Mouse (Mus musculus): ENCODE data around the gene Fam173a. TPM values are rescaled to one million over a fixed set of nuclear protein-coding genes. Genes with fewer than 3 reads are reported as not detected.

Fam173a gene
- polyA plus RNA-seq, 1 experiment from 2014 or later: 91.8 TPM

DNA sequence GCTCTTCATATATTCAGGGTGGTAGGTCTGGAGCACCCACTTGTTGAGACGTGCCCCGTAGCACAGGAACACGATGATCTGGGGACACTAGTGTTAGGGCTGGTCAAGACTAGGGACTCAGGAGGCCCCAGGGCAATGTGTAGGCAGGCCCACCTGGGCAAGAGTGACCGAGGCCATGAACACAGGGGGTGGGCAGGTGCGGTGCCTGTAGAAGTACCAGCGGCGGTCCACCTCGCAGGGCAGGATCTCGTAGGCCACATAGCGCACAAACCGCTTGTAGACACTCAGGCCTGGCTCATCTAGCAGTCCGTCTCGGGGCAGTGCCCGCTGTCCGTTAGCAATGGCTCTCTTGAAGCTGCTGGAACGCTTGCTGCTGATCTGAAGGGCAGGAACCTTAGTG is 43.1 kb upstream of the Fam173a start:
- H3K27ac ChIP-seq (ENCODE audit: low read length): no peak overlapping the region
- no peak overlapping the region for H3K4me3 ChIP-seq (ENCODE audit: low read depth, low read length)
- no peaks in the 10 kb centered on the region for H3K9me3 ChIP-seq (replicated peaks; ENCODE audit: control insufficient read depth, low read length, poor library complexity, severe bottlenecking)
- peak overlapping the region; percentile 71 for H3K4me2 ChIP-seq (ENCODE audit: low read length)
- ATAC-seq: no peak
- peak overlapping the region; percentile 81; the same call in 1 of the 2 replicates for H3K9ac ChIP-seq (ENCODE audit: low read depth, low read length)
- H3K36me3 ChIP-seq (ENCODE audit: control insufficient read depth, insufficient read depth, low read length): peaks cover 30% of the 10 kb centered on the region
- 93% methylated on average over 16 of the region's 16 CpGs for WGBS
- H3K27me3 ChIP-seq (ENCODE audit: control insufficient read depth, insufficient read depth, low read depth, low read length): no peaks in the 10 kb centered on the region
- peaks cover 58% of the 10 kb centered on the region for H3K4me1 ChIP-seq (ENCODE audit: control insufficient read depth, insufficient read depth, low read length)

DNA sequence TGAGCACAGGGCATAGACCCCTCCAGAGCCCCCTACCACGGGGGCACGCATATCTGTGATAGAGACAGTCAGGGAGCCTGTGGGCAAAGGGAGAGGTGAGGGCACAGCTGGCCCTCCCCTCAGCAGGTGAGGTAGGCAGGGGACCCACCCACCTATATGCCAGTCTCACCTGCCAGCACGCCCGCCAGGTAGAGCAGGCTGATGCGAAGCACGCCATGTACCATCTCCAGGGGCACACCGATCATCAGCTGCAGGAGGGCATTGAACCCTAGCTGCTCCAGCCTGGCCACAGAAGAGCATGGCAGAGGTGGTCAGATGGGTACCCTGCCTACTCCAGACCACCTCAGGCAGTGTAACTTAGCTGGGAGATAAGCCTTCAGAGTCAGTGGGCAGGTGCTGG is 42.6 kb upstream of the Fam173a start:
- Histone ChIP-seq H3K9me3 (replicated peaks; ENCODE audit: control insufficient read depth, low read length, poor library complexity, severe bottlenecking) (no peaks in the 10 kb centered on the region), H3K4me1 (ENCODE audit: control insufficient read depth, insufficient read depth, low read length) (peaks cover 62% of the 10 kb centered on the region), H3K4me3 (ENCODE audit: low read depth, low read length) (no peak overlapping the region), H3K4me2 (ENCODE audit: low read length) (peak overlapping the region; percentile 91), H3K9ac (ENCODE audit: low read depth, low read length) (no peak overlapping the region), H3K27ac (ENCODE audit: low read length) (no peak overlapping the region), H3K27me3 (ENCODE audit: control insufficient read depth, insufficient read depth, low read depth, low read length) (no peaks in the 10 kb centered on the region), H3K36me3 (ENCODE audit: control insufficient read depth, insufficient read depth, low read length) (peaks cover 30% of the 10 kb centered on the region)
- no peak for ATAC-seq
- 97% methylated on average over 7 of the region's 7 CpGs for WGBS

DNA sequence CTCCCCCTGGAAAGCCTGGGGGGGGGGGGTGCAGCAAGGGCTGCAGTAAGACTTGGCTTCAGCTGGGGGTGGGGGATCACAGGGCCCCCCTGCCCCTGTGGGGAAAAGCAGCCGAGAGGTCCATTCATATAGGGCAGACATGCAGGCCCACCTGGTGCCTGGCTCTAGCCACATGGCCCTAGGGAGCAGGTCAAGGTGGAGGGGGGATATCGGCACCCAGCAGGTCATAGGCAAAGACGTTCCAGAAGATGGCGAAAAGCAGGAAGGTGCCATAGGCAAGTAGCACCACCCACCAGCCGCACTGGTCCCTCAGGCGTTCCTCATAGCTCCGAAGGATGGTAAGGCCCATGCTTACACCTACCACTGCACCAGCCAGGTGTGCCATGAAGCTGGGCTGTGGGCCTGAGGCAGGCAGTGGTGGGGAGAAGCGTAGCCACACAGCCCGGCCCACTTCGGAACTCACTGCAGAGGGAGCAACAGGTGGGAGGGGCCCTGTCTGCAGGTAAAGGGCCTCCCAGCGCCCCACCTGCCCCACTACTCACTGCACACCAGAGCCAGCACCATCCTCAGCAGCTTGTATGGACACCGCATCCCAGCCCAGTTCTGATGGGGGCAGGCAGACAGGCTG is 42.0 kb upstream of the Fam173a start:
- H3K9me3 ChIP-seq (replicated peaks; ENCODE audit: control insufficient read depth, low read length, poor library complexity, severe bottlenecking): no peaks in the 10 kb centered on the region
- no peak overlapping the region for H3K27ac ChIP-seq (ENCODE audit: low read length)
- H3K4me3 ChIP-seq (ENCODE audit: low read depth, low read length): peak overlapping the region; percentile 4; the same call in 1 of the 2 replicates
- H3K36me3 ChIP-seq (ENCODE audit: control insufficient read depth, insufficient read depth, low read length): peaks cover 28% of the 10 kb centered on the region
- 90% methylated on average over 12 of the region's 12 CpGs for WGBS
- H3K4me1 ChIP-seq (ENCODE audit: control insufficient read depth, insufficient read depth, low read length): peaks cover 67% of the 10 kb centered on the region
- no peak for ATAC-seq
- no peaks in the 10 kb centered on the region for H3K27me3 ChIP-seq (ENCODE audit: control insufficient read depth, insufficient read depth, low read depth, low read length)
- peak overlapping the region; percentile 84; the same call in 1 of the 2 replicates for H3K9ac ChIP-seq (ENCODE audit: low read depth, low read length)
- peak overlapping the region; percentile 91 for H3K4me2 ChIP-seq (ENCODE audit: low read length)

- Histone ChIP-seq H3K36me3 (ENCODE audit: control insufficient read depth, insufficient read depth, low read length) (peaks cover 24% of the 10 kb centered on the region), H3K4me2 (ENCODE audit: low read length) (peak overlapping the region; percentile 91), H3K27me3 (ENCODE audit: control insufficient read depth, insufficient read depth, low read depth, low read length) (no peaks in the 10 kb centered on the region), H3K4me1 (ENCODE audit: control insufficient read depth, insufficient read depth, low read length) (peaks cover 70% of the 10 kb centered on the region), H3K9me3 (replicated peaks; ENCODE audit: control insufficient read depth, low read length, poor library complexity, severe bottlenecking) (no peaks in the 10 kb centered on the region), H3K4me3 (ENCODE audit: low read depth, low read length) (peak overlapping the region; percentile 78), H3K9ac (ENCODE audit: low read depth, low read length) (peak overlapping the region; percentile 84), H3K27ac (ENCODE audit: low read length) (peak overlapping the region; percentile 97)
- no peak for ATAC-seq
- WGBS: 61% methylated on average over 6 of the region's 6 CpGs
These were observed 41.4 kb upstream of the Fam173a start for GRCm38 (mm10) chr17:25833961-25834594.

DNA sequence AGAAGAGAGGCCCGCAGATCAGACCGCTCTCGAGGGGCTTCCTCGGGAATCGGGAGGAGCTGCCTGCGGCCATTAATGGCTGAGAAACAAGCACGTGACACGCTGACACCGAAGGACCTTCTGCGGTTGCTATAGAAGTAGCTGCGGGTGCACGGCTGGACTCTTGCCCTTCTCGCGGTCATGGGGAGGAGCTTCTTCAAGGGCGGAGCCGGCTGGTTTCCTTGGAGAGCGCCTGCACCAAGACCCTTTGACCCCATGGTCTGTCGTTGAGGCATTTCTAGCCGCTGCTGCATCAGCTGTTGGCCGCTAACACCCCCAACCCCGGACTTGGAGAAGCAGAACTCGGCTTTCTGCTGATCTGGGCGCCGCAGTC is 40.6 kb upstream of the Fam173a start, which contains the start of gene Stub1:
Gene Stub1 (minus strand): TSS at position 114 of the 373 bp plus-strand sequence.
- Histone ChIP-seq H3K9me3 (replicated peaks; ENCODE audit: control insufficient read depth, low read length, poor library complexity, severe bottlenecking) (no peaks in the 10 kb centered on the region), H3K27me3 (ENCODE audit: control insufficient read depth, insufficient read depth, low read depth, low read length) (no peaks in the 10 kb centered on the region), H3K27ac (ENCODE audit: low read length) (peak within 1 kb of the TSS; percentile 97), H3K4me2 (ENCODE audit: low read length) (peak within 1 kb of the TSS; percentile 91), H3K36me3 (ENCODE audit: control insufficient read depth, insufficient read depth, low read length) (peaks cover 20% of the 10 kb centered on the region), H3K4me1 (ENCODE audit: control insufficient read depth, insufficient read depth, low read length) (peaks cover 72% of the 10 kb centered on the region), H3K9ac (ENCODE audit: low read depth, low read length) (peak within 1 kb of the TSS; percentile 84), H3K4me3 (ENCODE audit: low read depth, low read length) (peak within 1 kb of the TSS; percentile 78)
- WGBS: under 1% methylated on average over 24 of the region's 24 CpGs
- ATAC-seq: peak; percentile 36

GRCm38 (mm10) chr17:25832436-25833290 is 40.0 kb upstream of the Fam173a start:
- ATAC-seq: peak; percentile 90
- Histone ChIP-seq H3K27me3 (ENCODE audit: control insufficient read depth, insufficient read depth, low read depth, low read length) (no peaks in the 10 kb centered on the region), H3K9me3 (replicated peaks; ENCODE audit: control insufficient read depth, low read length, poor library complexity, severe bottlenecking) (no peaks in the 10 kb centered on the region), H3K4me2 (ENCODE audit: low read length) (peak overlapping the region; percentile 91), H3K4me3 (ENCODE audit: low read depth, low read length) (peak overlapping the region; percentile 78), H3K36me3 (ENCODE audit: control insufficient read depth, insufficient read depth, low read length) (peaks cover 18% of the 10 kb centered on the region), H3K4me1 (ENCODE audit: control insufficient read depth, insufficient read depth, low read length) (peaks cover 73% of the 10 kb centered on the region), H3K9ac (ENCODE audit: low read depth, low read length) (peak overlapping the region; percentile 84), H3K27ac (ENCODE audit: low read length) (peak overlapping the region; percentile 97)
- WGBS: under 1% methylated on average over 73 of the region's 77 CpGs

- no peaks in the 10 kb centered on the region for H3K9me3 ChIP-seq (replicated peaks; ENCODE audit: control insufficient read depth, low read length, poor library complexity, severe bottlenecking)
- peak overlapping the region; percentile 78 for H3K4me3 ChIP-seq (ENCODE audit: low read depth, low read length)
- peaks cover 66% of the 10 kb centered on the region for H3K4me1 ChIP-seq (ENCODE audit: control insufficient read depth, insufficient read depth, low read length)
- H3K4me2 ChIP-seq (ENCODE audit: low read length): peak overlapping the region; percentile 91
- peak overlapping the region; percentile 84 for H3K9ac ChIP-seq (ENCODE audit: low read depth, low read length)
- H3K27ac ChIP-seq (ENCODE audit: low read length): peak overlapping the region; percentile 97
- no peaks in the 10 kb centered on the region for H3K27me3 ChIP-seq (ENCODE audit: control insufficient read depth, insufficient read depth, low read depth, low read length)
- no peak for ATAC-seq
- 61% methylated on average over 21 of the region's 21 CpGs for WGBS
- H3K36me3 ChIP-seq (ENCODE audit: control insufficient read depth, insufficient read depth, low read length): peaks cover 18% of the 10 kb centered on the region
These were observed 39.0 kb upstream of the Fam173a start for GRCm38 (mm10) chr17:25831451-25832281.

GRCm38 (mm10) chr17:25830806-25831431 is 38.2 kb upstream of the Fam173a start:
- Histone ChIP-seq H3K9me3 (replicated peaks; ENCODE audit: control insufficient read depth, low read length, poor library complexity, severe bottlenecking) (no peaks in the 10 kb centered on the region), H3K4me2 (ENCODE audit: low read length) (peak overlapping the region; percentile 91; the same call in 1 of the 2 replicates), H3K4me3 (ENCODE audit: low read depth, low read length) (no peak overlapping the region), H3K27me3 (ENCODE audit: control insufficient read depth, insufficient read depth, low read depth, low read length) (no peaks in the 10 kb centered on the region), H3K4me1 (ENCODE audit: control insufficient read depth, insufficient read depth, low read length) (peaks cover 62% of the 10 kb centered on the region), H3K27ac (ENCODE audit: low read length) (no peak overlapping the region; the same call in 1 of the 2 replicates), H3K36me3 (ENCODE audit: control insufficient read depth, insufficient read depth, low read length) (peaks cover 24% of the 10 kb centered on the region), H3K9ac (ENCODE audit: low read depth, low read length) (no peak overlapping the region; the same call in 1 of the 2 replicates)
- 86% methylated on average over 14 of the region's 14 CpGs for WGBS
- no peak for ATAC-seq

Measured in midbrain, embryonic 16.5 days (tissue).